Mouse (Mus musculus): ENCODE measurements around the gene Pcyt2.
A peak's percentile ranks its signal among the peaks of the same experiment; 100 is the strongest.

Pcyt2 gene

GRCm38 (mm10) chr11:120617519-120618112 lies at the start of gene Pcyt2:
Gene Pcyt2, minus strand, starts transcription at chr11:120617936.
- peak; percentile 94 for DNase-seq

GRCm38 (mm10) chr11:120666617-120667016 lies 48.9 kb upstream of the Pcyt2 start:
- DNase-seq: no peak

- DNase-seq: no peak
These were observed 47.7 kb upstream of the Pcyt2 start for GRCm38 (mm10) chr11:120665406-120665805.

GRCm38 (mm10) chr11:120663714-120664113 lies 46.0 kb upstream of the Pcyt2 start:
- DNase-seq: no peak

- no peak for DNase-seq
These were observed 45.0 kb upstream of the Pcyt2 start for GRCm38 (mm10) chr11:120662759-120663158.

GRCm38 (mm10) chr11:120661076-120661460 lies 43.3 kb upstream of the Pcyt2 start, which contains the start of gene Notum:
Gene Notum, minus strand, starts transcription at chr11:120661175.
- DNase-seq: no peak

- no peak for DNase-seq
These were observed 42.8 kb upstream of the Pcyt2 start for GRCm38 (mm10) chr11:120660301-120661075.

- no peak for DNase-seq
These were observed 42.0 kb upstream of the Pcyt2 start for GRCm38 (mm10) chr11:120659509-120660300.

GRCm38 (mm10) chr11:120658876-120659410 lies 41.2 kb upstream of the Pcyt2 start:
- DNase-seq: peak; percentile 61

GRCm38 (mm10) chr11:120657301-120657700 lies 39.6 kb upstream of the Pcyt2 start:
- DNase-seq: no peak

- DNase-seq: no peak
These were observed 37.0 kb upstream of the Pcyt2 start for GRCm38 (mm10) chr11:120654741-120655140.

- DNase-seq: no peak
These were observed 34.1 kb upstream of the Pcyt2 start for GRCm38 (mm10) chr11:120651872-120652271.

- peak; percentile 70 for DNase-seq
These were observed 30.3 kb upstream of the Pcyt2 start, which contains the start of gene Myadml2 for GRCm38 (mm10) chr11:120648001-120648476. Gene Myadml2, minus strand, starts transcription at chr11:120648158.

GRCm38 (mm10) chr11:120647047-120647830 lies 29.5 kb upstream of the Pcyt2 start:
- DNase-seq: no peak

- peak; percentile 95 for DNase-seq
These were observed 25.9 kb upstream of the Pcyt2 start, which contains the start of gene Pycr1 for GRCm38 (mm10) chr11:120643601-120643987. Gene Pycr1, minus strand, starts transcription at chr11:120643769.

- no peak for DNase-seq
These were observed 25.3 kb upstream of the Pcyt2 start for GRCm38 (mm10) chr11:120642939-120643600.

- DNase-seq: no peak
These were observed 24.1 kb upstream of the Pcyt2 start for GRCm38 (mm10) chr11:120641869-120642268.

GRCm38 (mm10) chr11:120641255-120641654 lies 23.5 kb upstream of the Pcyt2 start:
- DNase-seq: no peak

- DNase-seq: no peak
These were observed 17.1 kb upstream of the Pcyt2 start for GRCm38 (mm10) chr11:120634810-120635209.

- peak; percentile 94 for DNase-seq
These were observed 16.0 kb upstream of the Pcyt2 start, which contains the start of gene Mafg for GRCm38 (mm10) chr11:120633520-120634343. Gene Mafg, minus strand, starts transcription at chr11:120633600.
